Mouse (Mus musculus) erythroblast, embryonic 14.5 days (primary cell): Measurements from ENCODE around the gene Khdrbs2.

Experiments used
- GATA1 ChIP-seq: IDR thresholded peaks from 2 replicates; pipeline ENCODE4 v1.6.1; 2012; ENCODE audit warnings: low read length, inconsistent platforms, mixed read lengths
- TAL1 ChIP-seq: IDR thresholded peaks from 3 replicates; pipeline ENCODE4 v1.6.1; 2012; ENCODE audit warnings: low read length, inconsistent platforms, mixed read lengths

GRCm38 (mm10) chr1:32250337-32250736 is 77.8 kb downstream of the Khdrbs2 start:
- TF ChIP-seq TAL1 (no peak), GATA1 (no peak)
